Mouse (Mus musculus): ENCODE data around the gene Sec23a. TPM values are rescaled to one million over a fixed set of nuclear protein-coding genes. Genes with fewer than 3 reads are reported as not detected.
"Not testable (repeated sequence)": the region's sequence is repeated elsewhere in the genome, so short reads cannot be mapped to it uniquely, and the experiment has no call there.

The Sec23a gene
- polyA plus RNA-seq (2012; rRNA removed), result 67.1 and 72.6 TPM in 2 replicates
- polyA plus RNA-seq (2014; fragmentation: Nextera tagmentation; extraction: Ambion mirVana), result 97.1 and 102 TPM in 2 replicates

DNA sequence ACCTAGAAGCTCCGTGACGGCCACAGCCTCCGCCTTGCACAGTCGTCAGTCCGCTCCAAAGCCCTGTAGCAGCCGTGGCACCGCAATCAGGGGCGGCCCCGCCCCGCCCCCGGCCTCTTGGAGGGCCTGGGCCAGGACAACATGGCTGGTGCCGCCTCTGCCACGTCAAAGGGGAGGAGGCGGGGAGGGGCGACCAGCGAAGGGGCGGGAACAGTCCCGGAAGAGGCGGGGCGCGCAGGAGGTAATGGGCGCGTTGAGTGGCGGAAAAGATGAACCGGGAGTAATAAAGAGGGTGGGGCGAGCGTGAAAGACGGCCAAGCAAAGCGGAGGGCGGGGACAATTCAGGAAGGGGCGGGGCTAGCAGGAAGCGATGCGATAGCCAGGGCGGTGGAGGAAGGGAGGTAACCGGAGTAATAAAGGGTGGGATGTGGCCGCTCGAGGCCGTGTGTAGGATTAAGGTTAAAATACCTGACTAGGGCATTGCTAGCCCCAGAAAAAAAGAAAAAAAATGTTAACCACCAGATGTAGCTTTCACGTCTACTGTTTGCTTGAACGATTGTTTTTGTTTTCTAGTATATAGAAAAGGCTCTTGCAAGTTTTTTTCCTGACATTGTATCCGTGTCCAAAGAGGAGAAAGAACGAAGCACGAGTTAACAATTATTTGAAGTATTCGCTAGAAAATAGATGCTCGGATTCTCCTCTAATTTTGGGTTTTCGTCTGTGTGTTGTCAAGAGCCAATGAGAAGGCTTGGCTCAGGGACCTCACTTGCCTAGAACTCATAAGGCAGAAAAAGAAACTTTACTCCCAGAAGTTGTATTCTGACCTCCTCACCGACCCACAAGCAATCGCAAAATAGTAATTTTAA is at the start of gene Sec23a:
Gene Sec23a (minus strand): TSS at position 174 of the 866 bp plus-strand sequence.
- H3K36me3 ChIP-seq (ENCODE audit: control insufficient read depth, insufficient read depth, low read length), result peaks cover 5% of the 10 kb centered on the region
- H3K4me3 ChIP-seq (replicated peaks; ENCODE audit: low read length), result peak within 1 kb of the TSS; percentile 87
- H3K27ac ChIP-seq (replicated peaks; ENCODE audit: low read depth, low read length), result peak within 1 kb of the TSS; percentile 93
- no peaks in the 10 kb centered on the region for H3K9me3 ChIP-seq (ENCODE audit: control insufficient read depth, low read length)
- peak; percentile 96 for ATAC-seq (ENCODE audit: low FRiP score, low read depth)
- peak; percentile 92; the same call in 1 of the 2 replicates for TF ChIP-seq POLR2A (IDR thresholded peaks at IDR 0.05; ENCODE audit: borderline replicate concordance, extremely low read depth, insufficient read depth, insufficient read length)
- peaks cover 21% of the 10 kb centered on the region for H3K4me1 ChIP-seq (ENCODE audit: control insufficient read depth, insufficient read depth, low read length)
- H3K4me2 ChIP-seq (replicated peaks; ENCODE audit: low read depth, low read length, severe bottlenecking), result peak within 1 kb of the TSS; percentile 69
- H3K27me3 ChIP-seq (ENCODE audit: control insufficient read depth, insufficient read depth, low read length), result no peaks in the 10 kb centered on the region
- peak within 1 kb of the TSS; percentile 91 for H3K9ac ChIP-seq (ENCODE audit: low read depth, low read length, severe bottlenecking)
- 1% methylated on average over 48 of the region's 48 CpGs for WGBS
- DNase-seq (ENCODE audit: low spot score), result peak; percentile 97

DNA sequence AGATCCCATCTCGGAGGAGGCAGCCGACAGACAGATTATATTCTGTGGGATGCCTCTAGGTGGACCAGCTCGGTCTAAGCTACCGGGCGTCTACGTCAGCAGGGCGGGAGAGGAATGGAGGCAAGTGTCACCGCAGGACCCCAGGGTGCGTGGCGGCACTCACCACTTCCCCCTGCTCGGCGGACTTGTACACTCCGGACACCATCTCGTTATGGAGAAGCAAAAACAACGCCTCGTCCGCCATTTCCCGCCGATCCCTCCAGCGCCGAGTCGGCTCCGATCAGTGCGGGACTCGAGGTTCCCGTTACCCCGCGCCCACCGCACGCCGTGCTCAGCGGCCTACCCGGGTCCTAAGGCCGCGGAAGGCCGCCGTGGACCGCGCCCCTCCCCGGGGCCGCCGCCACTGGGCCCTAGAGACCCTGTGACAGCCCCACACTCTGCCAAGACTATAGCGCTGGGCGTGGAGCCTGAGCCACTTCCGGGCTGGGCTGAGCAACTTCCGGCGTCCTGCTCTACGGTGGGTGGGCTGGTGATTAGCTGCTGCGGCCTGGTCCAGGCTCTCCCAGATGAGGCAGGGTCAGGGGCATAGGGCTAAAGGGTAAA is 49.3 kb upstream of the Sec23a start, which contains the start of gene Trappc6b:
Gene Trappc6b (minus strand): TSS at position 480 of the 603 bp plus-strand sequence.
- Histone ChIP-seq H3K4me2 (replicated peaks; ENCODE audit: low read depth, low read length, severe bottlenecking) (peak within 1 kb of the TSS; percentile 76), H3K4me3 (replicated peaks; ENCODE audit: low read length) (peak within 1 kb of the TSS; percentile 75), H3K27ac (replicated peaks; ENCODE audit: low read depth, low read length) (peak within 1 kb of the TSS; percentile 90), H3K4me1 (ENCODE audit: control insufficient read depth, insufficient read depth, low read length) (peaks cover 12% of the 10 kb centered on the region; the same call in 1 of the 2 replicates), H3K36me3 (ENCODE audit: control insufficient read depth, insufficient read depth, low read length) (peaks cover 13% of the 10 kb centered on the region), H3K27me3 (ENCODE audit: control insufficient read depth, insufficient read depth, low read length) (no peaks in the 10 kb centered on the region), H3K9me3 (ENCODE audit: control insufficient read depth, low read length) (no peaks in the 10 kb centered on the region), H3K9ac (ENCODE audit: low read depth, low read length, severe bottlenecking) (peak within 1 kb of the TSS; percentile 93)
- 4% methylated on average over 45 of the region's 49 CpGs for WGBS
- ATAC-seq (ENCODE audit: low FRiP score, low read depth), result peak; percentile 94
- TF ChIP-seq POLR2A (IDR thresholded peaks at IDR 0.05; ENCODE audit: borderline replicate concordance, extremely low read depth, insufficient read depth, insufficient read length), result peak; percentile 64; the same call in 1 of the 2 replicates
- DNase-seq (ENCODE audit: low spot score), result peak; percentile 79

DNA sequence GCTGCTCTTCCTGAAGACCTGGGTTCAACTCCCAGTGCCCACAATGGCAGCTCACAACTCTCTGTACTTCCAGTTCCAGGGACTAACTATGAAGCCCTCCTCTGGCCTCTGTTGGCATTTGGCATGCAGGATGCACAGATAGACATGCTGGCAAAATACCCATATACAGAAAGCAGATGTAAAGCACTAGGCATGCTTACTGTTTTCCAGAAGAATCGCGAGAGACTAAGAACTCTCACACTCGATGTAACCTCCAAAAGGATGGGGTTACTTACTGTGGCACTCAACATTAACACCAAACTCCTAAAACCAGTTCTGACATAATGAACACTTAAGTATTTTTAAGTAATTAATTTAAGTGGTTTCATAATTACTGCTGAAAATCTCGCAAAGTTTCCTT is 48.5 kb upstream of the Sec23a start:
- ATAC-seq (ENCODE audit: low FRiP score, low read depth) (no peak), DNase-seq (ENCODE audit: low spot score) (no peak)
- Histone ChIP-seq H3K4me2 (replicated peaks; ENCODE audit: low read depth, low read length, severe bottlenecking) (peak overlapping the region; percentile 76), H3K4me3 (replicated peaks; ENCODE audit: low read length) (peak overlapping the region; percentile 75), H3K36me3 (ENCODE audit: control insufficient read depth, insufficient read depth, low read length) (peaks cover 18% of the 10 kb centered on the region), H3K27me3 (ENCODE audit: control insufficient read depth, insufficient read depth, low read length) (no peaks in the 10 kb centered on the region), H3K9ac (ENCODE audit: low read depth, low read length, severe bottlenecking) (peak overlapping the region; percentile 93), H3K4me1 (ENCODE audit: control insufficient read depth, insufficient read depth, low read length) (peaks cover 10% of the 10 kb centered on the region; the same call in 1 of the 2 replicates), H3K27ac (replicated peaks; ENCODE audit: low read depth, low read length) (peak overlapping the region; percentile 90; the same call in 1 of the 2 replicates), H3K9me3 (ENCODE audit: control insufficient read depth, low read length) (no peaks in the 10 kb centered on the region)
- no peak for TF ChIP-seq POLR2A (IDR thresholded peaks at IDR 0.05; ENCODE audit: borderline replicate concordance, extremely low read depth, insufficient read depth, insufficient read length)
- 47% methylated on average over 4 of the region's 4 CpGs for WGBS

DNA sequence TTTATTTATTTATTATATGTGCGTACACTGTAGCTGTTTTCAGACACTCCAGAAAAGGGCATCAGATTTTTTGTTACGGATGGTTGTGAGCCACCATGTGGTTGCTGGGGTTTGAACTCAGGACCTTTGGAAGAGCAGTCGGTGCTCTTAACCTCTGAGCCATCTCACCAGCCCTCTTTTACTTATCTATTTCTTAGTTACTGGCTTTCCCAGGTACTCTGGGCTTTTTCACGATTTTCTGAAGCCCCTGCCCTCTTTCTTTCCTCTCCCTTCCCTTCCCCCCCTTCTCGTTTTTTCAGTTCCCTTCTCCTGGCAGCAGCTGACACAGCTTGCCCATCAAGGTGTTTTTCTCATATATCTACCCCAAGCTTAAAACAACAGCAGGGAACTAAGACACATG is 46.4 kb upstream of the Sec23a start:
- H3K4me3 ChIP-seq (replicated peaks; ENCODE audit: low read length); H3K4me2 ChIP-seq (replicated peaks; ENCODE audit: low read depth, low read length, severe bottlenecking); ATAC-seq (ENCODE audit: low FRiP score, low read depth); H3K27me3 ChIP-seq (ENCODE audit: control insufficient read depth, insufficient read depth, low read length); H3K9ac ChIP-seq (ENCODE audit: low read depth, low read length, severe bottlenecking); H3K9me3 ChIP-seq (ENCODE audit: control insufficient read depth, low read length); DNase-seq (ENCODE audit: low spot score); H3K27ac ChIP-seq (replicated peaks; ENCODE audit: low read depth, low read length): not testable (repeated sequence)
- WGBS, result 85% methylated on average over 5 of the region's 5 CpGs
- Histone ChIP-seq H3K4me1 (ENCODE audit: control insufficient read depth, insufficient read depth, low read length) (peaks cover 10% of the 10 kb centered on the region; the same call in 1 of the 2 replicates), H3K36me3 (ENCODE audit: control insufficient read depth, insufficient read depth, low read length) (peaks cover 21% of the 10 kb centered on the region)

DNA sequence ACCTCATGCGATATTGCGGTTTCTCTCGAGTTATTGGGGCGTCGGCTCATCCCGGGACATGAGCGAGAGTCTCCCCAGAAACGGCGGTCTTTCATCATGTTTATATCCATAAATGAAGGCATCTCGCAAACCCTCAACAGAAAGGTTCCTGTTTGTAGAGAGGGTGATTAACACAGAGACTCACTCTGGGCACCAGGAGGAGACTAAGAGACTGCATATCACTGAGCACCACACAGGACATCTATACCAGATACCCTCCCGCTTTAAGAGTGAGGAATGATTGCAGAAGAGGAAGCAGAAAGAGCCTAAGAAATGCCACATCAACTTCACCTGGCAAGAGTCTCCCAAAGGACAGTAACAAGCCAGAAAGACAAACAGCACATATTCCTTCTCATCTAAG is 44.4 kb upstream of the Sec23a start:
- peaks cover 10% of the 10 kb centered on the region; the same call in 1 of the 2 replicates for H3K4me1 ChIP-seq (ENCODE audit: control insufficient read depth, insufficient read depth, low read length)
- no peak overlapping the region for H3K9ac ChIP-seq (ENCODE audit: low read depth, low read length, severe bottlenecking)
- TF ChIP-seq POLR2A (IDR thresholded peaks at IDR 0.05; ENCODE audit: borderline replicate concordance, extremely low read depth, insufficient read depth, insufficient read length), result no peak
- no peaks in the 10 kb centered on the region for H3K27me3 ChIP-seq (ENCODE audit: control insufficient read depth, insufficient read depth, low read length)
- no peaks in the 10 kb centered on the region for H3K9me3 ChIP-seq (ENCODE audit: control insufficient read depth, low read length)
- DNase-seq (ENCODE audit: low spot score) (no peak), ATAC-seq (ENCODE audit: low FRiP score, low read depth) (no peak)
- H3K4me3 ChIP-seq (replicated peaks; ENCODE audit: low read length), result no peak overlapping the region
- no peak overlapping the region for H3K4me2 ChIP-seq (replicated peaks; ENCODE audit: low read depth, low read length, severe bottlenecking)
- no peak overlapping the region for H3K27ac ChIP-seq (replicated peaks; ENCODE audit: low read depth, low read length)
- 99% methylated on average over 11 of the region's 11 CpGs for WGBS
- H3K36me3 ChIP-seq (ENCODE audit: control insufficient read depth, insufficient read depth, low read length), result peaks cover 27% of the 10 kb centered on the region

All from limb, embryonic 14.5 days (tissue).